Mouse (Mus musculus) CH12.LX (cell line): ENCODE data around the gene Dync2h1. TPM values are rescaled to one million over a fixed set of nuclear protein-coding genes. Genes with fewer than 3 reads are reported as not detected.
"Not testable (repeated sequence)": the region's sequence is repeated elsewhere in the genome, so short reads cannot be mapped to it uniquely, and the experiment has no call there.

Source experiments
- DNase-seq: peaks from one replicate; pipeline ENCODE4 v3.0.0-alpha.2; 2013; ENCODE audit errors: extremely low read depth
- H3K27ac ChIP-seq: 2 replicates; pipeline ENCODE4 v1.5.1; 2012; ENCODE audit warnings: low read depth, mild to moderate bottlenecking, control low read depth, moderate library complexity; ENCODE audit not compliant: insufficient read depth
- H3K27me3 ChIP-seq: replicated peaks from 2 replicates; pipeline ENCODE3; 2012; ENCODE audit warnings: inconsistent platforms
- H3K36me3 ChIP-seq, 2 experiments: replicated peaks in 1 of 2; 2 replicates each; pipeline versions ENCODE3 to v1.6.1; 2012; ENCODE audit warnings: inconsistent platforms in 1 of 2, low read length in 1 of 2, mild to moderate bottlenecking in 1 of 2, mixed read lengths in 1 of 2, moderate library complexity in 1 of 2; ENCODE audit not compliant: control insufficient read depth in 1 of 2, insufficient read depth in 1 of 2
- H3K4me1 ChIP-seq, 2 experiments: 2 replicates each; pipeline ENCODE4 v1.6.1; 2012; ENCODE audit warnings: inconsistent platforms in 1 of 2, moderate library complexity in 1 of 2; ENCODE audit not compliant: insufficient read depth in 2 of 2, control insufficient read depth in 1 of 2
- H3K4me2 ChIP-seq: 2 replicates; pipeline ENCODE4 v1.6.1; 2012; ENCODE audit warnings: low read depth, mild to moderate bottlenecking, control low read depth; ENCODE audit not compliant: poor library complexity, insufficient read depth, severe bottlenecking
- H3K4me3 ChIP-seq, 3 experiments: fragments of 150-350 bp in 1 of 3; sonication (generic) in 1 of 3; replicated peaks in 1 of 3; 2 replicates each; pipeline versions ENCODE3 to v1.5.1; 2011 to 2012; ENCODE audit warnings: low read depth in 2 of 3, low read length in 2 of 3, mild to moderate bottlenecking in 2 of 3, moderate library complexity in 2 of 3, control low read depth in 1 of 3, improper control_type of control experiment in 1 of 3, inconsistent platforms in 1 of 3, mixed read lengths in 1 of 3; ENCODE audit not compliant: poor library complexity in 1 of 3
- H3K79me2 ChIP-seq: replicated peaks from 2 replicates; pipeline ENCODE4 v1.6.1; 2012; ENCODE audit warnings: mild to moderate bottlenecking, moderate library complexity; ENCODE audit not compliant: control insufficient read depth, poor library complexity, insufficient read depth, severe bottlenecking; ENCODE audit errors: extremely low read depth
- H3K9ac ChIP-seq: 2 replicates; pipeline ENCODE4 v1.6.1; 2012; ENCODE audit warnings: low read depth, mild to moderate bottlenecking, control low read depth, moderate library complexity; ENCODE audit not compliant: insufficient read depth
- H3K9me3 ChIP-seq: replicated peaks from 2 replicates; pipeline ENCODE3; 2012; ENCODE audit warnings: low read length, inconsistent platforms, mixed read lengths
- CTCF ChIP-seq, 2 experiments: IDR thresholded peaks in 1 of 2; conservative IDR thresholded peaks in 1 of 2; 2 replicates each; pipeline ENCODE4 v1.5.1; 2011 to 2012; ENCODE audit warnings: low read depth in 2 of 2, low read length in 2 of 2, improper control_type of control experiment in 1 of 2, inconsistent platforms in 1 of 2, mild to moderate bottlenecking in 1 of 2, moderate library complexity in 1 of 2
- EP300 ChIP-seq: IDR thresholded peaks from 2 replicates; pipeline ENCODE4 v1.6.1; 2011; ENCODE audit warnings: low read length, improper control_type of control experiment
- GABPA ChIP-seq: IDR thresholded peaks from 2 replicates; pipeline ENCODE4 v1.6.1; 2012; ENCODE audit warnings: low read depth, low read length, improper control_type of control experiment, inconsistent platforms; ENCODE audit not compliant: insufficient replicate concordance
- IRF4 ChIP-seq: IDR thresholded peaks from 2 replicates; pipeline ENCODE4 v1.6.1; 2014; ENCODE audit warnings: low read depth, mild to moderate bottlenecking, inconsistent platforms, low read length, improper control_type of control experiment
- MAX ChIP-seq: IDR thresholded peaks from 2 replicates; pipeline ENCODE4 v1.6.1; 2011; ENCODE audit warnings: low read length, improper control_type of control experiment
- MAZ ChIP-seq: IDR thresholded peaks from 2 replicates; pipeline ENCODE4 v1.6.1; 2012; ENCODE audit warnings: low read depth, mild to moderate bottlenecking, inconsistent platforms, low read length, improper control_type of control experiment, moderate library complexity
- MXI1 ChIP-seq: IDR thresholded peaks from 2 replicates; pipeline ENCODE4 v1.6.1; 2011; ENCODE audit warnings: mild to moderate bottlenecking, low read depth, low read length, improper control_type of control experiment
- MYC ChIP-seq: IDR thresholded peaks from 2 replicates; pipeline ENCODE4 v1.6.1; 2011; ENCODE audit warnings: low read depth, mild to moderate bottlenecking, improper control_type of control experiment, low read length
- RAD21 ChIP-seq: IDR thresholded peaks from 2 replicates; pipeline ENCODE4 v1.6.1; 2011; ENCODE audit warnings: low read depth, mild to moderate bottlenecking, low read length, improper control_type of control experiment, moderate library complexity
- RCOR1 ChIP-seq: conservative IDR thresholded peaks from 2 replicates; pipeline ENCODE4 v1.6.1; 2012; ENCODE audit warnings: low read depth, mild to moderate bottlenecking, inconsistent platforms, low read length, improper control_type of control experiment
- SMC3 ChIP-seq: IDR thresholded peaks from 2 replicates; pipeline ENCODE4 v1.6.1; 2011; ENCODE audit warnings: low read depth, low read length, improper control_type of control experiment
- TBP ChIP-seq: conservative IDR thresholded peaks from 2 replicates; pipeline ENCODE4 v1.6.1; 2011; ENCODE audit warnings: low read depth, low read length, improper control_type of control experiment
- TCF12 ChIP-seq: IDR thresholded peaks from 2 replicates; pipeline ENCODE4 v1.6.1; 2014; ENCODE audit warnings: low read depth, mild to moderate bottlenecking, inconsistent platforms, low read length, improper control_type of control experiment
- UBTF ChIP-seq: IDR thresholded peaks from 2 replicates; pipeline ENCODE4 v1.6.1; 2012; ENCODE audit warnings: low read depth, mild to moderate bottlenecking, inconsistent platforms, low read length, improper control_type of control experiment, moderate library complexity
- ZC3H11A ChIP-seq: IDR thresholded peaks from 2 replicates; pipeline ENCODE4 v1.6.1; 2012; ENCODE audit warnings: low read depth, mild to moderate bottlenecking, inconsistent platforms, low read length, improper control_type of control experiment
- ZMIZ1 ChIP-seq: IDR thresholded peaks from 2 replicates; pipeline ENCODE4 v1.6.1; 2012; ENCODE audit warnings: low read depth, mild to moderate bottlenecking, inconsistent platforms, low read length, improper control_type of control experiment
- dilution Hi-C: fragments of 300-500 bp; cut with MboI; formaldehyde crosslinking; loops from 2 replicates; pipeline ENCODE4 v1.14.3; 2020; ENCODE audit warnings: low sequenced_read_pairs; ENCODE audit not compliant: extremely low pct_unique_long_range_greater_than_20kb, extremely low pct_ligation_motif_present
- in situ Hi-C: fragments of 300-500 bp; cut with MboI; formaldehyde crosslinking; loops from 3 replicates; pipeline ENCODE4 v1.14.3; 2019; ENCODE audit warnings: low sequenced_read_pairs, low pct_ligation_motif_present, low pct_unique_long_range_greater_than_20kb, mixed read lengths
- polyA plus RNA-seq: library from polyadenylated mRNA; unstranded; fragments of >175 nt; gene quantifications from 2 replicates; pipeline ENCODE4 v1.2.1, GENCODE M21; 2012; ENCODE audit warnings: low read depth; ENCODE audit not compliant: insufficient read length
- total RNA-seq, 2 experiments: library from RNA; depleted of rRNA; stranded (reverse); fragments of 300-350 nt in 1 of 2; fragments of >200 nt in 1 of 2; gene quantifications; 2 replicates each; pipeline ENCODE4 v1.2.3; 2012 to 2014

Dync2h1 gene
- total and polyA plus RNA-seq, 3 experiments, result 2.9 to 4.9 (median 4.0) TPM

GRCm38 (mm10) chr9:7221024-7221423 lies 36.8 kb upstream of the Dync2h1 start:
- Histone ChIP-seq H3K9ac (0 out of 2 replicates have a peak overlapping the region, but pooled peaks have one; percentile 38), H3K36me3 (peaks cover 0 to 20% of the 10 kb centered on the region in 2 experiments), H3K27ac (peak overlapping the region; percentile 15; the same call in 1 of the 2 replicates), H3K9me3 (no peaks in the 10 kb centered on the region), H3K27me3 (no peaks in the 10 kb centered on the region), H3K79me2 (no peaks in the 10 kb centered on the region), H3K4me1 (peaks cover 0 to 29% of the 10 kb centered on the region in 2 experiments; a peak in 2 of 4 replicates), H3K4me2 (peak overlapping the region; percentile 44; the same call in 1 of the 2 replicates), H3K4me3 (no peak overlapping the region)
- in situ Hi-C loops, result loop anchor here (5.0 to 25.0 kb wide), 2 partner anchors 376 to 641 kb away; partner anchors contain the start of gene Birc3
- TF ChIP-seq IRF4 (peak; percentile 54; the same call in 1 of the 2 replicates), RAD21 (peak; percentile 87), UBTF (no peak), MXI1 (peak; percentile 76; the same call in 1 of the 2 replicates), CTCF (conservative IDR thresholded peaks at IDR 0.05 in 1 of 2, IDR thresholded peaks at IDR 0.05 in 1 of 2; ENCODE audit: low read depth in 2 of 2, low read length in 2 of 2) (peak in 1 of 2 experiments; percentile 78; a peak in 2 of 4 replicates), MAZ (no peak), ZMIZ1 (no peak), SMC3 (peak; percentile 76), RCOR1 (peak; percentile 6; the same call in 1 of the 2 replicates), TBP (0 out of 2 replicates have a peak, but pooled peaks have one; percentile 30), MYC (peak; percentile 84), MAX (peak; percentile 63)
- peak; percentile 58 for DNase-seq
- dilution Hi-C loops, result no loop called here

GRCm38 (mm10) chr9:7216240-7216639 lies 32.0 kb upstream of the Dync2h1 start:
- dilution Hi-C loops, result no loop called here
- H3K4me3 ChIP-seq, result no peak overlapping the region
- H3K27me3 ChIP-seq, result no peaks in the 10 kb centered on the region
- H3K79me2 ChIP-seq, result no peaks in the 10 kb centered on the region
- TF ChIP-seq GABPA, result no peak
- TF ChIP-seq RAD21, result peak; percentile 85
- peak; percentile 36 for TF ChIP-seq ZC3H11A
- TF ChIP-seq SMC3, result peak; percentile 65
- TF ChIP-seq CTCF (conservative IDR thresholded peaks at IDR 0.05 in 1 of 2, IDR thresholded peaks at IDR 0.05 in 1 of 2; ENCODE audit: low read depth in 2 of 2, low read length in 2 of 2), result peak; percentile 40 to 77; a peak in 3 of 4 replicates
- TF ChIP-seq EP300, result no peak
- TF ChIP-seq UBTF, result no peak
- no peak for TF ChIP-seq TCF12
- H3K27ac ChIP-seq, result no peak overlapping the region
- DNase-seq, result peak; percentile 54
- no peak overlapping the region for H3K9ac ChIP-seq
- H3K36me3 ChIP-seq, result peaks cover 6 to 33% of the 10 kb centered on the region in 2 experiments
- H3K4me2 ChIP-seq, result no peak overlapping the region
- H3K9me3 ChIP-seq, result no peaks in the 10 kb centered on the region
- peaks cover 0 to 20% of the 10 kb centered on the region in 2 experiments; a peak in 2 of 4 replicates for H3K4me1 ChIP-seq
- in situ Hi-C loops, result loop anchor here (25.0 kb wide), 1 partner anchor 646 kb away; the partner anchor contains the start of gene Birc3

GRCm38 (mm10) chr9:7190694-7191093 lies 6.4 kb upstream of the Dync2h1 start:
- H3K4me2 ChIP-seq, H3K9ac ChIP-seq, DNase-seq, H3K27me3 ChIP-seq, H3K9me3 ChIP-seq, H3K27ac ChIP-seq, in situ Hi-C loops, H3K4me3 ChIP-seq, dilution Hi-C loops: not testable (repeated sequence)
- Histone ChIP-seq H3K79me2 (peaks cover 20% of the 10 kb centered on the region), H3K4me1 (peaks cover 0 to 23% of the 10 kb centered on the region in 2 experiments; a peak in 3 of 4 replicates), H3K36me3 (peaks cover 0 to 23% of the 10 kb centered on the region in 2 experiments)
